Mouse (Mus musculus): ENCODE data around the gene Gm14137. TPM values are rescaled to one million over a fixed set of nuclear protein-coding genes. Genes with fewer than 3 reads are reported as not detected.

Gm14137 gene
- polyA plus RNA-seq (2014; fragmentation: Nextera tagmentation; extraction: Ambion mirVana), result 0.36 and 0.78 TPM in 2 replicates

DNA sequence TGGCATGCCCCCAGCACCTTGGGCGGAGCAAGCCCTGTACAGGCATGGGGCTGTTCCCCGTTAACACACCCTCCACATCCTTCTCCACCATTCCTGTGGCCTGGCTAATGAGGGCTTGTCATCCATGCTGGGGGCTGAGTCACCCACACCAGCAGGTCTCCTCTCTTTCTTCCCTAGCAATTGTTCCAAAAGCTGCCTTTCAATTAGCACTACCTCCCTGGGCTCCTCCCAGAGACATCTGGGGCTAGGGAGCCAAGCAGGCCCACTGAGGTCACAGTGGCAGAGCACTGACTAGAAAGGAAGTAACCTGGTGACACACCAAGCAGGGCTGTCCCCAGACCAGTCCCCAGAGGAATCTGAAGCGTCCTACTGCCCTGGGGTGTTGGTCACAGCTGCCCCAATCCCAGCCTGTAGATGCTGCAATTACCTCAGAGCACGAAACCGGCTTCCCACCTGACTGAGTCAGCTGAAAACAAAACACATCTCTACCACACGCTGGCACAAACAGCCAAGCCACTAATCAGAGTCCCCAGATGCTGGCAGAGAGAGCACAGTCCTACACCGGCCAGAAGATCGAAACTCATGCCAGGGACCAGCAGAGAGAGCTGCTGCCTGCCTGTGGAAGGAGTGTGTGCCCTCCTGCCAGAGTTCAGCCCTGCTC lies at the start of gene Gm14137:
Gm14137 (plus strand) TSS at position 519 of the 661 bp plus-strand sequence.
- ATAC-seq (ENCODE audit: low read depth), result no peak
- 33% methylated on average over 8 of the region's 8 CpGs for WGBS

GRCm38 (mm10) chr2:119136346-119136898 lies 37.9 kb upstream of the Gm14137 start:
- Histone ChIP-seq H3K27me3 (ENCODE audit: control insufficient read depth, insufficient read depth, low read length) (no peaks in the 10 kb centered on the region), H3K9ac (replicated peaks; ENCODE audit: low read depth, low read length) (no peak overlapping the region), H3K27ac (ENCODE audit: low read depth, low read length) (no peak overlapping the region), H3K9me3 (ENCODE audit: control insufficient read depth, low read length) (no peaks in the 10 kb centered on the region), H3K4me1 (ENCODE audit: control insufficient read depth, insufficient read depth, low read length) (no peaks in the 10 kb centered on the region), H3K4me3 (ENCODE audit: low read depth, low read length) (no peak overlapping the region), H3K36me3 (ENCODE audit: control insufficient read depth, insufficient read depth, low read length) (peaks cover 37% of the 10 kb centered on the region), H3K4me2 (ENCODE audit: low read depth, low read length) (no peak overlapping the region)
- WGBS, result 91% methylated on average over 5 of the region's 5 CpGs
- no peak for ATAC-seq (ENCODE audit: low read depth)

More for the DNA sequence above, at the start of gene Gm14137:
- no peak within 1 kb of the TSS for H3K27ac ChIP-seq (ENCODE audit: low read depth, low read length)
- H3K27me3 ChIP-seq (ENCODE audit: control insufficient read depth, insufficient read depth, low read length), result no peaks in the 10 kb centered on the region
- no peak within 1 kb of the TSS for H3K4me3 ChIP-seq (ENCODE audit: low read depth, low read length)
- H3K9me3 ChIP-seq (ENCODE audit: control insufficient read depth, low read length), result no peaks in the 10 kb centered on the region
- H3K36me3 ChIP-seq (ENCODE audit: control insufficient read depth, insufficient read depth, low read length), result no peaks in the 10 kb centered on the region
- H3K4me1 ChIP-seq (ENCODE audit: control insufficient read depth, insufficient read depth, low read length), result peaks cover 14% of the 10 kb centered on the region
- no peak within 1 kb of the TSS; the same call in 1 of the 2 replicates for H3K4me2 ChIP-seq (ENCODE audit: low read depth, low read length)
- H3K9ac ChIP-seq (replicated peaks; ENCODE audit: low read depth, low read length), result no peak within 1 kb of the TSS

DNA sequence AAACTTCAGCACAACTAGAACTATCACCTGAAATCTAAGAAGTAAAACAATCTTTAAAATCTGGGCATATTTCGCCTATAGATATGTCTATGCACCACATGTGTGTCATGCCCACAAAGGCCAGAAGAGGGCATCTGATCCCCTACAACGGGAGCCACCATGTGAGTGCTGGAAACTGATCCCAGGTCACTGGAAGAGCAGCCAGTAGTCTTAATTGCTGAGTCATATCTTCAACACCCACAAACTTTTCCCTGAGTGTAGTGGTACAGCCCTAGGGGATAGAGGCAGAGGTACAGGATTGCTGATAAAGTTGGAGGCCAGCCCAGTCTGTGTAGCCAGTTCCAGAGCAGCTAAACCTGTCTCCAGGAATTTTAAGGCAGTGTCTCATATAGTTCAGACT lies 29.1 kb upstream of the Gm14137 start:
- H3K27ac ChIP-seq (ENCODE audit: low read depth, low read length), result no peak overlapping the region
- H3K9ac ChIP-seq (replicated peaks; ENCODE audit: low read depth, low read length), result no peak overlapping the region
- H3K4me3 ChIP-seq (ENCODE audit: low read depth, low read length), result no peak overlapping the region
- H3K4me2 ChIP-seq (ENCODE audit: low read depth, low read length), result no peak overlapping the region
- ATAC-seq (ENCODE audit: low read depth), result no peak
- no peaks in the 10 kb centered on the region for H3K27me3 ChIP-seq (ENCODE audit: control insufficient read depth, insufficient read depth, low read length)
- H3K9me3 ChIP-seq (ENCODE audit: control insufficient read depth, low read length), result no peaks in the 10 kb centered on the region
- H3K4me1 ChIP-seq (ENCODE audit: control insufficient read depth, insufficient read depth, low read length), result no peaks in the 10 kb centered on the region
- H3K36me3 ChIP-seq (ENCODE audit: control insufficient read depth, insufficient read depth, low read length), result peaks cover 53% of the 10 kb centered on the region
- WGBS, result 88% methylated on average over 2 of the region's 2 CpGs

DNA sequence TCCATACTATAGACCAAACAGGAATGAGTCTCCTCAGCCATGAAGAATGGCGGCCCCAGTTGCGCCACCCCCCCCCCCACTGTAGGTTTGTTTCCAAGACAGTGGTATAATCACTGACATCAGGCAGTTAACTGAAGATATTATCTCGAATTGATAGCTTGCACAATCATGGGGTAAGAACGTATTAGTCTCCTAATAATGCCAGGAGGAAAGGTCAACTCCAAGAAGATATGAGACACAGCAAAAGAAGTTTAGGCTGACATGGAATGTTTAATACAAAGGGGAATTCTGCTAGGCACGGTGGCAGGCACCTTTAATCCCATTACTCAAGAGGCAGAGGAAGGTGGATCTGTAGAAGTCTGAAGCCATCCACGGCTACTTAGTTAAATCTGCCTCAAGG lies 27.9 kb upstream of the Gm14137 start:
- Histone ChIP-seq H3K9ac (replicated peaks; ENCODE audit: low read depth, low read length) (no peak overlapping the region), H3K36me3 (ENCODE audit: control insufficient read depth, insufficient read depth, low read length) (peaks cover 49% of the 10 kb centered on the region), H3K4me2 (ENCODE audit: low read depth, low read length) (no peak overlapping the region), H3K27ac (ENCODE audit: low read depth, low read length) (no peak overlapping the region), H3K9me3 (ENCODE audit: control insufficient read depth, low read length) (no peaks in the 10 kb centered on the region), H3K4me1 (ENCODE audit: control insufficient read depth, insufficient read depth, low read length) (no peaks in the 10 kb centered on the region), H3K4me3 (ENCODE audit: low read depth, low read length) (no peak overlapping the region), H3K27me3 (ENCODE audit: control insufficient read depth, insufficient read depth, low read length) (no peaks in the 10 kb centered on the region)
- 93% methylated on average over 6 of the region's 6 CpGs for WGBS
- ATAC-seq (ENCODE audit: low read depth), result no peak

- no peak overlapping the region for H3K4me2 ChIP-seq (ENCODE audit: low read depth, low read length)
- H3K4me1 ChIP-seq (ENCODE audit: control insufficient read depth, insufficient read depth, low read length), result no peaks in the 10 kb centered on the region
- 87% methylated on average over 22 of the region's 22 CpGs for WGBS
- H3K9ac ChIP-seq (replicated peaks; ENCODE audit: low read depth, low read length), result no peak overlapping the region
- no peak for ATAC-seq (ENCODE audit: low read depth)
- H3K4me3 ChIP-seq (ENCODE audit: low read depth, low read length), result no peak overlapping the region
- H3K27ac ChIP-seq (ENCODE audit: low read depth, low read length), result no peak overlapping the region
- peaks cover 53% of the 10 kb centered on the region for H3K36me3 ChIP-seq (ENCODE audit: control insufficient read depth, insufficient read depth, low read length)
- no peaks in the 10 kb centered on the region for H3K27me3 ChIP-seq (ENCODE audit: control insufficient read depth, insufficient read depth, low read length)
- H3K9me3 ChIP-seq (ENCODE audit: control insufficient read depth, low read length), result no peaks in the 10 kb centered on the region
Observed at GRCm38 (mm10) chr2:119147160-119147678, 27.1 kb upstream of the Gm14137 start.

- no peak for ATAC-seq (ENCODE audit: low read depth)
- WGBS, result 92% methylated on average over 8 of the region's 8 CpGs
- peaks cover 51% of the 10 kb centered on the region for H3K36me3 ChIP-seq (ENCODE audit: control insufficient read depth, insufficient read depth, low read length)
Observed at GRCm38 (mm10) chr2:119147775-119148174, 26.5 kb upstream of the Gm14137 start.

GRCm38 (mm10) chr2:119152255-119152654 lies 22.1 kb upstream of the Gm14137 start:
- Histone ChIP-seq H3K9me3 (ENCODE audit: control insufficient read depth, low read length) (no peaks in the 10 kb centered on the region), H3K36me3 (ENCODE audit: control insufficient read depth, insufficient read depth, low read length) (peaks cover 26% of the 10 kb centered on the region), H3K4me2 (ENCODE audit: low read depth, low read length) (no peak overlapping the region), H3K27me3 (ENCODE audit: control insufficient read depth, insufficient read depth, low read length) (no peaks in the 10 kb centered on the region), H3K27ac (ENCODE audit: low read depth, low read length) (no peak overlapping the region), H3K4me1 (ENCODE audit: control insufficient read depth, insufficient read depth, low read length) (peaks cover 11% of the 10 kb centered on the region), H3K9ac (replicated peaks; ENCODE audit: low read depth, low read length) (no peak overlapping the region), H3K4me3 (ENCODE audit: low read depth, low read length) (no peak overlapping the region)
- 92% methylated on average over 6 of the region's 6 CpGs for WGBS
- ATAC-seq (ENCODE audit: low read depth), result no peak

More at GRCm38 (mm10) chr2:119147775-119148174, 26.5 kb upstream of the Gm14137 start:
- no peaks in the 10 kb centered on the region for H3K9me3 ChIP-seq (ENCODE audit: control insufficient read depth, low read length)
- no peak overlapping the region for H3K4me2 ChIP-seq (ENCODE audit: low read depth, low read length)
- no peak overlapping the region for H3K27ac ChIP-seq (ENCODE audit: low read depth, low read length)
- H3K9ac ChIP-seq (replicated peaks; ENCODE audit: low read depth, low read length), result no peak overlapping the region
- H3K4me3 ChIP-seq (ENCODE audit: low read depth, low read length), result no peak overlapping the region
- no peaks in the 10 kb centered on the region for H3K4me1 ChIP-seq (ENCODE audit: control insufficient read depth, insufficient read depth, low read length)
- H3K27me3 ChIP-seq (ENCODE audit: control insufficient read depth, insufficient read depth, low read length), result no peaks in the 10 kb centered on the region

- no peak overlapping the region for H3K9ac ChIP-seq (replicated peaks; ENCODE audit: low read depth, low read length)
- H3K27me3 ChIP-seq (ENCODE audit: control insufficient read depth, insufficient read depth, low read length), result no peaks in the 10 kb centered on the region
- no peak for ATAC-seq (ENCODE audit: low read depth)
- H3K9me3 ChIP-seq (ENCODE audit: control insufficient read depth, low read length), result no peaks in the 10 kb centered on the region
- peaks cover 11% of the 10 kb centered on the region for H3K4me1 ChIP-seq (ENCODE audit: control insufficient read depth, insufficient read depth, low read length)
- H3K4me3 ChIP-seq (ENCODE audit: low read depth, low read length), result no peak overlapping the region
- peaks cover 13% of the 10 kb centered on the region for H3K36me3 ChIP-seq (ENCODE audit: control insufficient read depth, insufficient read depth, low read length)
- 86% methylated on average over 2 of the region's 2 CpGs for WGBS
- no peak overlapping the region for H3K4me2 ChIP-seq (ENCODE audit: low read depth, low read length)
- no peak overlapping the region for H3K27ac ChIP-seq (ENCODE audit: low read depth, low read length)
Observed at GRCm38 (mm10) chr2:119154683-119155082, 19.6 kb upstream of the Gm14137 start.

- peak overlapping the region; percentile 95 for H3K4me2 ChIP-seq (ENCODE audit: low read depth, low read length)
- H3K4me3 ChIP-seq (ENCODE audit: low read depth, low read length), result no peak overlapping the region; the same call in 1 of the 2 replicates
- no peaks in the 10 kb centered on the region for H3K27me3 ChIP-seq (ENCODE audit: control insufficient read depth, insufficient read depth, low read length)
- ATAC-seq (ENCODE audit: low read depth), result no peak
- H3K36me3 ChIP-seq (ENCODE audit: control insufficient read depth, insufficient read depth, low read length), result peaks cover 13% of the 10 kb centered on the region; the same call in 1 of the 2 replicates
- WGBS, result 91% methylated on average over 9 of the region's 9 CpGs
- H3K9ac ChIP-seq (replicated peaks; ENCODE audit: low read depth, low read length), result no peak overlapping the region
- H3K27ac ChIP-seq (ENCODE audit: low read depth, low read length), result no peak overlapping the region
- H3K9me3 ChIP-seq (ENCODE audit: control insufficient read depth, low read length), result no peaks in the 10 kb centered on the region
- H3K4me1 ChIP-seq (ENCODE audit: control insufficient read depth, insufficient read depth, low read length), result peaks cover 11% of the 10 kb centered on the region
Observed at GRCm38 (mm10) chr2:119155388-119155787, 18.9 kb upstream of the Gm14137 start.
